Mouse (Mus musculus) gonadal fat pad, adult 2 months (tissue): ENCODE measurements around the gene Vmn2r117. TPM values are rescaled to one million over a fixed set of nuclear protein-coding genes. Genes with fewer than 3 reads are reported as not detected.
"Not testable (repeated sequence)": the region's sequence is repeated elsewhere in the genome, so short reads cannot be mapped to it uniquely, and the experiment has no call there.

Experiments used
- DNase-seq: peaks from one replicate; pipeline ENCODE4 v3.0.0-alpha.2; 2012; ENCODE audit warnings: low read depth
- polyA plus RNA-seq: library from polyadenylated mRNA; depleted of rRNA; stranded (reverse); fragments of >200 nt; gene quantifications from 2 replicates; pipeline ENCODE4 v1.2.3, GENCODE M21; 2012; rRNA removed

Gene Vmn2r117
- polyA plus RNA-seq, result not detected in 2 replicates

DNA sequence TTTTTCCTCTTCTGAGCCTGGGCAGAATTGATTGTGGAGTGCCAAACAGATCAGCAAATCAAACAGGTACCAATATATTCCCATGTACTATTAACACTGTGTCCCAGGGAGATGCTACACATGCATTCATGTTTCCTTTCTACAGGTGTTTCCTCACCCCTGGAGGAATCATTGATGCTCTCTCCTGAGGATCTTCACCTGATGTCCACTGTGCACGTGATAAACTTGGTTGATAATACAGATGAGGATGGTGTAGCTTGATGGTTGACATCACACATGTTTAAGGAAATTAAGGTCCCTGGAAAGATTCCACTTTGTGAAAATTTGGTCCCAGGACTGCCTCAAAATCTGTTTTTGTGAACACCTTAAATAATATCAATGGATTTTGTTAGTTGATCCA is at the start of gene Vmn2r117:
Gene Vmn2r117, minus strand, starts transcription at position 101 of the 400 bp plus-strand sequence.
- DNase-seq, result not testable (repeated sequence)

DNA sequence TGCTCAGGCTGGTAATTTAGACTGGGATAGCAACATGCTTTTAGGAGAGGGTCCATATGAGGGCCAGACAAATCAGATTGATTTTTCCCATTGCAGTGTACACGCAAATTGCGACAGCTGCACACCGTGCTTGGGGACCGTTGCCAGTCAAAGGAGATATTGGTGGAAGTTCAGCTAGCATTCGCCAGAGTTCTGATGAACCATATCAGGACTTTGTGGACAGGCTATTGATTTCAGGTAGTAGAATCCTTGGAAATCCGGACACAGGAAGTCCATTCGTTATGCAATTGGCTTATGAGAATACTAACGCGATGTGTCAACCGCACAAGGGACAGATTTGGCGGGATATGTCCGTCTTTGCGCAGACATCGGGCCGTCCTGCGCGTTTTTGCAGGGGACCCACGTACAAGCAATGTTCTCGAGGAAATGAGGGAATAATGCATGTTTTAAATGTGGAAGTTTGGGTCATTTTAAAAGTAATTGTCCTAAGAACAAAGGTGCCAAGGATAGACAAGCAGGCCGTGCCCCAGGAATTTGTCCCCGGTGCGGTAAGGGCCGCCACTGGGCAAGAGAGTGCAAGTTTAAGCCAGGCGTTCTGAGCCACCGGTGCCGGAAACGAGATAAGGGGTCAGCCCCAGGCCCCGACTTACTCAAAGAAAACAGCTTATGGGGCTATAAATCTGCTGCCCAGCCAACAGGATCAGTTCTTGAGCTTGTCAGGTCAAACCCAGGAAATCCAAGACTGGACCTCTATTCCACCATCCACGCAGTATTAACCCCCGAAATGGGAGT is 43.6 kb upstream of the Vmn2r117 start:
- DNase-seq, result not testable (repeated sequence)

DNA sequence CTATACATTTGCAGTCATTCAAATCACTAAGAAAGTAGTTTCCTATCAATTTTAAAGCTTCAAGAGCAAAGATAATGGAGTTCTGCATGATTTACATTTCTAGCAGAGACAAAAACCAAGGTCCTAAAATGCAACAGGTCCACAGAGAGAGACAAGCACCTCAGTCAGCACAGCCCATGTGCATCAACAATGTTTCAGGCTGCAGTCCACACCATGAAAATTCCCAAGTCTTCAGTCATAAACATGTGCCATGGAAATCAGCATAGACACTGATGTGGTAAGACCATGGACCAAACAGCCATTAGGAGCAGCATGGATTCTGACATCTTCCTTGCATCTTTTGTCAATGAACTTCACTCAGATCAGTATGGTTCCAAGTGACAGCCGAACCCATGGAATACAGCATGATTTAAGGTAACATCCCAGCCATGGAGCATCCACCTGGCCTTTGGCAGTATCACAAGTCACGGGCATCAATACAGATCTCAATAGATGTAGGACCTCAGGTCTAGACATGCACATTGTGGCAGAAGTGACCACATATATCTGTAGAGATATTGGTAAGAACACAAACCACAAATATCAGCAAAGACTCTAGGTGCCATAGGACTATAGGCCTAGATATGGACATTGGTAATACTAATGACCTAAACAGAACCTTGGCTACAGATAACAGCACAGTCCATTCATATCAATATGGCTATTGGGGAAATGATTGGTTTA is 39.4 kb upstream of the Vmn2r117 start:
- no peak for DNase-seq

- DNase-seq, result no peak
These were observed 46.3 kb downstream of the Vmn2r117 start for GRCm38 (mm10) chr17:23433150-23433679.

Other genes with a start within 250 kb of the Vmn2r117 start
- not detected in 2 replicates for gene Vmn2r114, start 167.2 kb downstream of the Vmn2r117 start, polyA plus RNA-seq
- gene Vmn2r115, start 136.0 kb downstream of the Vmn2r117 start, polyA plus RNA-seq, result not detected in 2 replicates
- gene Vmn2r116, start 95.1 kb downstream of the Vmn2r117 start, polyA plus RNA-seq, result not detected in 2 replicates
- 19.7 and 20.4 TPM in 2 replicates for gene Zfp213, start 84.5 kb upstream of the Vmn2r117 start, polyA plus RNA-seq
- gene Zfp13, start 119.8 kb upstream of the Vmn2r117 start, polyA plus RNA-seq, result 27.0 and 36.2 TPM in 2 replicates
- 0.05 TPM in 1 of 2 replicates, not detected in the other for gene Zscan10, start 121.2 kb upstream of the Vmn2r117 start, polyA plus RNA-seq
- gene Mmp25, start 165.6 kb upstream of the Vmn2r117 start, polyA plus RNA-seq, result 0.30 and 0.32 TPM in 2 replicates
- gene Bicdl2, start 180.8 kb upstream of the Vmn2r117 start, polyA plus RNA-seq, result 1.7 TPM in 2 replicates
- gene Hcfc1r1, start 193.9 kb upstream of the Vmn2r117 start, polyA plus RNA-seq, result 326 and 359 TPM in 2 replicates
- gene Thoc6, start 194.2 kb upstream of the Vmn2r117 start, polyA plus RNA-seq, result 15.7 and 21.4 TPM in 2 replicates
- gene Tnfrsf12a, start 197.8 kb upstream of the Vmn2r117 start, polyA plus RNA-seq, result 17.6 and 20.9 TPM in 2 replicates
- gene Cldn6, start 199.6 kb upstream of the Vmn2r117 start, polyA plus RNA-seq, result 1.9 and 2.0 TPM in 2 replicates
- 0.99 and 1.7 TPM in 2 replicates for gene Cldn9, start 204.3 kb upstream of the Vmn2r117 start, polyA plus RNA-seq
- 0.16 and 0.28 TPM in 2 replicates for gene 1520401A03Rik, start 243.1 kb upstream of the Vmn2r117 start, polyA plus RNA-seq
- 14.9 and 15.7 TPM in 2 replicates for gene Pkmyt1, start 246.6 kb upstream of the Vmn2r117 start, polyA plus RNA-seq